Mouse (Mus musculus) midbrain, embryonic 12.5 days (tissue): Measurements from ENCODE around the gene Mrpl28. TPM values are rescaled to one million over a fixed set of nuclear protein-coding genes. Genes with fewer than 3 reads are reported as not detected.
"Not testable (repeated sequence)": the region's sequence is repeated elsewhere in the genome, so short reads cannot be mapped to it uniquely, and the experiment has no call there.

Experiments
- ATAC-seq: fragments of 200-750 bp; cut with Nextera tagmentation; 2 replicates; pipeline ENCODE4 v1.8.0; 2017; ENCODE audit warnings: low read depth, moderate TSS enrichment, moderate library complexity; ENCODE audit not compliant: low FRiP score
- H3K27ac ChIP-seq: fragments of 300-500 bp; sonication (generic); replicated peaks from 2 replicates; pipeline ENCODE4 v1.5.1; 2016; ENCODE audit warnings: mild to moderate bottlenecking
- H3K27me3 ChIP-seq: fragments of 300-500 bp; sonication (generic); 2 replicates; pipeline ENCODE4 v1.6.1; 2016; ENCODE audit warnings: mild to moderate bottlenecking
- H3K36me3 ChIP-seq: fragments of 300-500 bp; sonication (generic); 2 replicates; pipeline ENCODE4 v1.6.1; 2016
- H3K4me1 ChIP-seq: fragments of 300-500 bp; sonication (generic); 2 replicates; pipeline ENCODE4 v1.6.1; 2016
- H3K4me2 ChIP-seq: fragments of 300-500 bp; sonication (generic); replicated peaks from 2 replicates; pipeline ENCODE4 v1.6.1; 2016; ENCODE audit warnings: mild to moderate bottlenecking, moderate library complexity
- H3K4me3 ChIP-seq: fragments of 300-500 bp; sonication (generic); 2 replicates; pipeline ENCODE4 v1.5.1; 2016; ENCODE audit warnings: mild to moderate bottlenecking
- H3K9ac ChIP-seq: fragments of 300-500 bp; sonication (generic); replicated peaks from 2 replicates; pipeline ENCODE4 v1.6.1; 2016; ENCODE audit warnings: mild to moderate bottlenecking, moderate library complexity
- H3K9me3 ChIP-seq: fragments of 300-500 bp; sonication (generic); 2 replicates; pipeline ENCODE4 v1.6.1; 2016; ENCODE audit warnings: mild to moderate bottlenecking
- whole genome bisulfite sequencing: fragments of 180-500 bp; shearing (Covaris S2); methylation state at CpG from one replicate; pipeline ENCODE4 v1.1.7; 2016; 5-methylcytosine and 5-hydroxymethylcytosine counted together
- polyA plus RNA-seq: library from polyadenylated mRNA; unstranded; fragments of >200 nt; fragmentation: Nextera tagmentation; extraction: Ambion mirVana; gene quantifications from 2 replicates; pipeline ENCODE4 v1.2.1, GENCODE M21; 2016

Mrpl28 gene
- polyA plus RNA-seq, 1 experiment from 2014 or later, result 210 TPM

DNA sequence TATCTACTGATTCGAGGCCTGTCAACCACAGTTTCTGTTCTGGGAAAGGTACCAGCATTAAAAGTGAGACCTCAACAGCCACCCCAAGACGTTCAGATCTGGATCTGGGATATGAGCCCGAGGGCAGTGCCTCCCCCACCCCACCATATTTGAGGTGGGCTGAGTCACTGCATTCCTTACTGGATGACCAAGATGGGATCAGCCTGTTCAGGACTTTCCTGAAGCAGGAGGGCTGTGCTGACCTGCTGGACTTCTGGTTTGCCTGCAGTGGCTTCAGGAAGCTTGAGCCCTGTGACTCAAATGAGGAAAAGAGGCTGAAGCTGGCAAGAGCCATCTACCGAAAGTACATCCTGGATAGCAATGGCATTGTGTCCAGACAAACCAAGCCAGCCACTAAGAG lies 19.5 kb downstream of the Mrpl28 start:
- Histone ChIP-seq H3K4me1 (peaks cover 24% of the 10 kb centered on the region), H3K9ac (no peak overlapping the region), H3K9me3 (no peaks in the 10 kb centered on the region), H3K36me3 (peaks cover 42% of the 10 kb centered on the region), H3K27me3 (no peaks in the 10 kb centered on the region), H3K4me3 (no peak overlapping the region), H3K4me2 (no peak overlapping the region), H3K27ac (no peak overlapping the region)
- WGBS, result 97% methylated on average over 4 of the region's 4 CpGs
- no peak for ATAC-seq

- no peak for ATAC-seq
- Histone ChIP-seq H3K27ac (no peak overlapping the region), H3K4me2 (no peak overlapping the region), H3K4me1 (peaks cover 18% of the 10 kb centered on the region), H3K9me3 (no peaks in the 10 kb centered on the region), H3K36me3 (peaks cover 48% of the 10 kb centered on the region), H3K27me3 (no peaks in the 10 kb centered on the region), H3K9ac (no peak overlapping the region), H3K4me3 (no peak overlapping the region)
- WGBS, result 93% methylated on average over 5 of the region's 5 CpGs
Observed at GRCm38 (mm10) chr17:26143386-26143785, 20.1 kb downstream of the Mrpl28 start.

- no peak for ATAC-seq
- no peak overlapping the region for H3K9ac ChIP-seq
- no peaks in the 10 kb centered on the region for H3K27me3 ChIP-seq
- WGBS, result 87% methylated on average over 2 of the region's 2 CpGs
- H3K4me1 ChIP-seq, result no peaks in the 10 kb centered on the region
- no peaks in the 10 kb centered on the region for H3K9me3 ChIP-seq
- H3K4me2 ChIP-seq, result no peak overlapping the region
- peaks cover 77% of the 10 kb centered on the region for H3K36me3 ChIP-seq
- no peak overlapping the region for H3K4me3 ChIP-seq
- H3K27ac ChIP-seq, result no peak overlapping the region
Observed at GRCm38 (mm10) chr17:26149056-26149455, 25.8 kb downstream of the Mrpl28 start.

- peaks cover 64% of the 10 kb centered on the region for H3K36me3 ChIP-seq
- no peak for ATAC-seq
- no peak overlapping the region for H3K4me3 ChIP-seq
- no peak overlapping the region for H3K9ac ChIP-seq
- H3K9me3 ChIP-seq, result no peaks in the 10 kb centered on the region
- no peak overlapping the region for H3K27ac ChIP-seq
- 95% methylated on average over 2 of the region's 2 CpGs for WGBS
- no peaks in the 10 kb centered on the region for H3K4me1 ChIP-seq
- H3K27me3 ChIP-seq, result no peaks in the 10 kb centered on the region
- no peak overlapping the region for H3K4me2 ChIP-seq
Observed at GRCm38 (mm10) chr17:26151886-26152630, 28.8 kb downstream of the Mrpl28 start.

DNA sequence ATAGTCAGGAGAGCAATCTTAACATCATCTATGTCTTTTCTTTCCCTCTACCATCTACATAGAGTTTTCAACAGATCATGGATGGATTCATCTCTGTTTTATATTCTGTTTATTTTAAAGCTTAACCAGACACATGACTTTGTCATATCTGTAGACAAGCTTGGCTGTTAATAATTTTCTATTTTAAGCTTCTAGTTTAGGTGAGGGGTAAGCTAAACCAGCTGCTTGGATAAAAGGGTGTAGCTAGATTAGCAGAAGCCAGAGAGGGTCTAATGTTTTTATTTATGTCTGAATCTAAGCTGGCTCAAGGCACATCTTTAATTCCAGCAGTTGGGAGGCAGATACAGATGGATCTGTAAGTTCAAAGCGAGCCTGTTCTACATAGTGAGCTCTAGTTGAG lies 39.4 kb downstream of the Mrpl28 start:
- H3K4me3 ChIP-seq, result no peak overlapping the region
- no peak for ATAC-seq
- H3K27ac ChIP-seq, result no peak overlapping the region
- H3K4me2 ChIP-seq, result no peak overlapping the region
- no peaks in the 10 kb centered on the region for H3K27me3 ChIP-seq
- H3K4me1 ChIP-seq, result no peaks in the 10 kb centered on the region
- H3K9me3 ChIP-seq, result no peaks in the 10 kb centered on the region
- 94% methylated on average over 1 of the region's 1 CpGs for WGBS
- H3K9ac ChIP-seq, result no peak overlapping the region
- H3K36me3 ChIP-seq, result 0 out of 2 replicates have a peak, but pooled peaks cover 7% of the 10 kb centered on the region

- WGBS, result 90% methylated on average over 2 of the region's 2 CpGs
- Histone ChIP-seq H3K27me3 (no peaks in the 10 kb centered on the region), H3K9ac (no peak overlapping the region)
Observed at GRCm38 (mm10) chr17:26168039-26168438, 44.7 kb downstream of the Mrpl28 start.

GRCm38 (mm10) chr17:26175248-26175647 lies 51.9 kb downstream of the Mrpl28 start:
- not testable (repeated sequence) for H3K27me3 ChIP-seq, ATAC-seq, H3K9me3 ChIP-seq, H3K9ac ChIP-seq, H3K4me1 ChIP-seq, H3K4me2 ChIP-seq, H3K4me3 ChIP-seq, H3K27ac ChIP-seq
- WGBS, result 84% methylated on average over 2 of the region's 2 CpGs
- H3K36me3 ChIP-seq, result peaks cover 48% of the 10 kb centered on the region

More at GRCm38 (mm10) chr17:26168039-26168438, 44.7 kb downstream of the Mrpl28 start:
- Histone ChIP-seq H3K36me3 (peaks cover 11% of the 10 kb centered on the region; the same call in 1 of the 2 replicates), H3K9me3 (no peaks in the 10 kb centered on the region), H3K4me1 (no peaks in the 10 kb centered on the region), H3K4me2 (no peak overlapping the region), H3K27ac (no peak overlapping the region), H3K4me3 (no peak overlapping the region)
- no peak for ATAC-seq

Other genes starting within 250 kb of the Mrpl28 start
- gene Mettl26, start 248.4 kb upstream of the Mrpl28 start, polyA plus RNA-seq, result 59.5 and 65.2 TPM in 2 replicates
- gene Wfikkn1, start 242.6 kb upstream of the Mrpl28 start, polyA plus RNA-seq, result 0.52 and 0.60 TPM in 2 replicates
- 38.0 and 38.8 TPM in 2 replicates for gene Rab40c, start 203.8 kb upstream of the Mrpl28 start, polyA plus RNA-seq
- gene Pigq, start 178.6 kb upstream of the Mrpl28 start, polyA plus RNA-seq, result 54.1 and 54.5 TPM in 2 replicates
- gene Nhlrc4, start 178.5 kb upstream of the Mrpl28 start, polyA plus RNA-seq, result 0.26 and 0.61 TPM in 2 replicates
- 0.13 and 0.14 TPM in 2 replicates for gene A930017K11Rik, start 170.9 kb upstream of the Mrpl28 start, polyA plus RNA-seq
- 30.4 and 30.6 TPM in 2 replicates for gene Capn15, start 137.7 kb upstream of the Mrpl28 start, polyA plus RNA-seq
- 43.1 and 44.8 TPM in 2 replicates for gene Rab11fip3, start 53.9 kb upstream of the Mrpl28 start, polyA plus RNA-seq
- gene Decr2, start 33.2 kb upstream of the Mrpl28 start, polyA plus RNA-seq, result 25.1 and 27.7 TPM in 2 replicates
- 48.0 and 50.7 TPM in 2 replicates for gene Nme4, start 27.9 kb upstream of the Mrpl28 start, polyA plus RNA-seq
- 2.1 and 2.9 TPM in 2 replicates for gene Tmem8, start 10.2 kb upstream of the Mrpl28 start, polyA plus RNA-seq
- 17.6 and 18.2 TPM in 2 replicates for gene Axin1, start 15.2 kb downstream of the Mrpl28 start, polyA plus RNA-seq
- gene Pdia2, start 75.6 kb downstream of the Mrpl28 start, polyA plus RNA-seq, result 0.13 and 0.27 TPM in 2 replicates
- 0.34 and 1.5 TPM in 2 replicates for gene Rgs11, start 79.5 kb downstream of the Mrpl28 start, polyA plus RNA-seq
- 5.8 and 7.3 TPM in 2 replicates for gene Arhgdig, start 84.3 kb downstream of the Mrpl28 start, polyA plus RNA-seq
- gene Fam234a, start 120.7 kb downstream of the Mrpl28 start, polyA plus RNA-seq, result 25.5 and 29.5 TPM in 2 replicates
- 140 and 145 TPM in 2 replicates for gene Luc7l, start 129.4 kb downstream of the Mrpl28 start, polyA plus RNA-seq